Mouse (Mus musculus) hindbrain, embryonic 11.5 days (tissue): Measurements from ENCODE around the gene Slc12a7. TPM values are rescaled to one million over a fixed set of nuclear protein-coding genes. Genes with fewer than 3 reads are reported as not detected.

Experiments
- ATAC-seq: fragments of 200-750 bp; cut with Nextera tagmentation; 2 replicates; pipeline ENCODE4 v1.8.0; 2017; ENCODE audit warnings: mild to moderate bottlenecking, moderate TSS enrichment, moderate library complexity; ENCODE audit not compliant: low FRiP score
- DNase-seq: peaks from one replicate; pipeline ENCODE4 v3.0.0-alpha.2; 2015; ENCODE audit warnings: low spot score
- H3K27ac ChIP-seq: fragments of 300-500 bp; sonication (generic); 2 replicates; pipeline ENCODE4 v1.5.1; 2014; ENCODE audit warnings: mild to moderate bottlenecking, low read depth, low read length
- H3K27me3 ChIP-seq: fragments of 300-500 bp; sonication (generic); 2 replicates; pipeline ENCODE4 v1.6.1; 2014; ENCODE audit warnings: mild to moderate bottlenecking, low read length, moderate library complexity, mixed read lengths; ENCODE audit not compliant: control insufficient read depth, insufficient read depth
- H3K36me3 ChIP-seq: fragments of 300-500 bp; sonication (generic); 2 replicates; pipeline ENCODE4 v1.6.1; 2014; ENCODE audit warnings: mild to moderate bottlenecking, low read length, moderate library complexity, mixed read lengths; ENCODE audit not compliant: control insufficient read depth, insufficient read depth
- H3K4me1 ChIP-seq: fragments of 300-500 bp; sonication (generic); replicated peaks from 2 replicates; pipeline ENCODE4 v1.6.1; 2014; ENCODE audit warnings: low read length, mixed read lengths; ENCODE audit not compliant: control insufficient read depth, insufficient read depth
- H3K4me2 ChIP-seq: fragments of 300-500 bp; sonication (generic); replicated peaks from 2 replicates; pipeline ENCODE4 v1.6.1; 2014; ENCODE audit warnings: mild to moderate bottlenecking, low read depth, low read length
- H3K4me3 ChIP-seq: fragments of 300-500 bp; sonication (generic); 2 replicates; pipeline ENCODE4 v1.5.1; 2014; ENCODE audit warnings: low read depth, low read length
- H3K9ac ChIP-seq: fragments of 300-500 bp; sonication (generic); 2 replicates; pipeline ENCODE4 v1.6.1; 2014; ENCODE audit warnings: low read depth, low read length
- H3K9me3 ChIP-seq: fragments of 300-500 bp; sonication (generic); 2 replicates; pipeline ENCODE4 v1.6.1; 2016; ENCODE audit warnings: low read length; ENCODE audit not compliant: control insufficient read depth
- WGBS: fragments of 180-500 bp; shearing (Covaris S2); extraction: QIAGEN DNeasy Blood & Tissue Kit; methylation state at CpG from one replicate; pipeline ENCODE4 v1.1.7; 2014; 5-methylcytosine and 5-hydroxymethylcytosine counted together
- polyA plus RNA-seq: library from polyadenylated mRNA; unstranded; fragments of >200 nt; fragmentation: Nextera tagmentation; extraction: Ambion mirVana; gene quantifications from 2 replicates; pipeline ENCODE4 v1.2.1, GENCODE M21; 2014

Gene Slc12a7
- polyA plus RNA-seq, 1 experiment from 2014 or later: 34.2 TPM

- no peaks in the 10 kb centered on the region for H3K9me3 ChIP-seq
- H3K9ac ChIP-seq: no peak overlapping the region
- 94% methylated on average over 3 of the region's 3 CpGs for WGBS
- H3K27me3 ChIP-seq: no peaks in the 10 kb centered on the region
- no peak overlapping the region for H3K4me3 ChIP-seq
- no peaks in the 10 kb centered on the region for H3K4me1 ChIP-seq
- no peaks in the 10 kb centered on the region for H3K36me3 ChIP-seq
- no peak overlapping the region for H3K27ac ChIP-seq
- ATAC-seq: no peak
- H3K4me2 ChIP-seq: no peak overlapping the region
- no peak for DNase-seq
Measured at GRCm38 (mm10) chr13:73760126-73760525, 27.2 kb downstream of the Slc12a7 start.

GRCm38 (mm10) chr13:73762938-73763337 lies 30.0 kb downstream of the Slc12a7 start:
- H3K4me3 ChIP-seq: peak overlapping the region; percentile 81; the same call in 1 of the 2 replicates
- H3K9me3 ChIP-seq: no peaks in the 10 kb centered on the region
- 34% methylated on average over 6 of the region's 6 CpGs for WGBS
- H3K4me2 ChIP-seq: peak overlapping the region; percentile 90
- no peaks in the 10 kb centered on the region for H3K36me3 ChIP-seq
- ATAC-seq (peak; percentile 23), DNase-seq (no peak)
- H3K27ac ChIP-seq: no peak overlapping the region
- no peaks in the 10 kb centered on the region for H3K4me1 ChIP-seq
- no peak overlapping the region for H3K9ac ChIP-seq
- H3K27me3 ChIP-seq: no peaks in the 10 kb centered on the region

GRCm38 (mm10) chr13:73763439-73764255 lies 30.8 kb downstream of the Slc12a7 start:
- Histone ChIP-seq H3K27me3 (no peaks in the 10 kb centered on the region), H3K9ac (peak overlapping the region; percentile 89), H3K4me3 (peak overlapping the region; percentile 81), H3K9me3 (no peaks in the 10 kb centered on the region), H3K36me3 (no peaks in the 10 kb centered on the region), H3K27ac (peak overlapping the region; percentile 60), H3K4me2 (peak overlapping the region; percentile 90), H3K4me1 (no peaks in the 10 kb centered on the region)
- peak; percentile 92 for ATAC-seq
- under 1% methylated on average over 62 of the region's 70 CpGs for WGBS
- peak; percentile 95 for DNase-seq

GRCm38 (mm10) chr13:73764256-73764775 lies 31.4 kb downstream of the Slc12a7 start:
- Histone ChIP-seq H3K4me1 (no peaks in the 10 kb centered on the region), H3K9ac (peak overlapping the region; percentile 89), H3K9me3 (no peaks in the 10 kb centered on the region), H3K27me3 (no peaks in the 10 kb centered on the region), H3K4me3 (peak overlapping the region; percentile 81), H3K27ac (peak overlapping the region; percentile 60; the same call in 1 of the 2 replicates), H3K4me2 (peak overlapping the region; percentile 90), H3K36me3 (no peaks in the 10 kb centered on the region)
- DNase-seq (peak; percentile 65), ATAC-seq (peak; percentile 19)
- WGBS: 1% methylated on average over 11 of the region's 11 CpGs

- Histone ChIP-seq H3K27me3 (no peaks in the 10 kb centered on the region), H3K4me2 (peak overlapping the region; percentile 90), H3K9me3 (no peaks in the 10 kb centered on the region), H3K9ac (peak overlapping the region; percentile 89; the same call in 1 of the 2 replicates), H3K36me3 (no peaks in the 10 kb centered on the region), H3K27ac (no peak overlapping the region), H3K4me1 (no peaks in the 10 kb centered on the region; the same call in 1 of the 2 replicates), H3K4me3 (peak overlapping the region; percentile 81)
- no peak for ATAC-seq
- DNase-seq: no peak
- 79% methylated on average over 4 of the region's 4 CpGs for WGBS
Measured at GRCm38 (mm10) chr13:73765393-73765792, 32.5 kb downstream of the Slc12a7 start.

- H3K9me3 ChIP-seq: no peaks in the 10 kb centered on the region
- DNase-seq: no peak
- H3K27ac ChIP-seq: no peak overlapping the region
- H3K4me2 ChIP-seq: no peak overlapping the region
- 86% methylated on average over 8 of the region's 8 CpGs for WGBS
- no peaks in the 10 kb centered on the region for H3K36me3 ChIP-seq
- no peaks in the 10 kb centered on the region for H3K27me3 ChIP-seq
- no peak overlapping the region for H3K9ac ChIP-seq
- H3K4me1 ChIP-seq: no peaks in the 10 kb centered on the region; the same call in 1 of the 2 replicates
- no peak for ATAC-seq
- H3K4me3 ChIP-seq: no peak overlapping the region
Measured at GRCm38 (mm10) chr13:73767224-73767623, 34.3 kb downstream of the Slc12a7 start.

GRCm38 (mm10) chr13:73767754-73768153 lies 34.9 kb downstream of the Slc12a7 start:
- no peak overlapping the region for H3K4me2 ChIP-seq
- no peak for ATAC-seq
- DNase-seq: no peak
- H3K36me3 ChIP-seq: no peaks in the 10 kb centered on the region
- H3K4me1 ChIP-seq: no peaks in the 10 kb centered on the region; the same call in 1 of the 2 replicates
- H3K4me3 ChIP-seq: no peak overlapping the region
- no peak overlapping the region for H3K27ac ChIP-seq
- H3K9me3 ChIP-seq: no peaks in the 10 kb centered on the region
- no peaks in the 10 kb centered on the region for H3K27me3 ChIP-seq
- H3K9ac ChIP-seq: no peak overlapping the region
- WGBS: 81% methylated on average over 5 of the region's 5 CpGs

- H3K4me2 ChIP-seq: no peak overlapping the region
- no peaks in the 10 kb centered on the region for H3K36me3 ChIP-seq
- H3K27me3 ChIP-seq: no peaks in the 10 kb centered on the region
- 90% methylated on average over 3 of the region's 3 CpGs for WGBS
- no peaks in the 10 kb centered on the region for H3K9me3 ChIP-seq
- H3K27ac ChIP-seq: no peak overlapping the region
- ATAC-seq (no peak), DNase-seq (no peak)
- H3K4me3 ChIP-seq: no peak overlapping the region
- no peaks in the 10 kb centered on the region; the same call in 1 of the 2 replicates for H3K4me1 ChIP-seq
- H3K9ac ChIP-seq: no peak overlapping the region
Measured at GRCm38 (mm10) chr13:73768311-73768710, 35.4 kb downstream of the Slc12a7 start.
